Mouse (Mus musculus) stomach, embryonic 16.5 days (tissue): Measurements from ENCODE around the gene Prpsap1. TPM values are rescaled to one million over a fixed set of nuclear protein-coding genes. Genes with fewer than 3 reads are reported as not detected.

Experiments
- ATAC-seq: fragments of 200-750 bp; cut with Nextera tagmentation; 2 replicates; pipeline ENCODE4 v1.8.0; 2017; ENCODE audit warnings: moderate number of reproducible peaks, moderate TSS enrichment; ENCODE audit not compliant: insufficient read depth, low FRiP score
- H3K27ac ChIP-seq: fragments of 300-500 bp; sonication (generic); 2 replicates; pipeline ENCODE4 v1.5.1; 2014; ENCODE audit warnings: low read length
- H3K27me3 ChIP-seq: fragments of 300-500 bp; sonication (generic); 2 replicates; pipeline ENCODE4 v1.6.1; 2014; ENCODE audit warnings: low read length, control low read depth, mixed read lengths; ENCODE audit not compliant: control insufficient read depth, insufficient read depth
- H3K36me3 ChIP-seq: fragments of 300-500 bp; sonication (generic); 2 replicates; pipeline ENCODE4 v1.6.1; 2014; ENCODE audit warnings: low read length; ENCODE audit not compliant: control insufficient read depth, insufficient read depth
- H3K4me1 ChIP-seq: fragments of 300-500 bp; sonication (generic); 2 replicates; pipeline ENCODE4 v1.6.1; 2014; ENCODE audit warnings: low read length, control low read depth, mixed read lengths; ENCODE audit not compliant: control insufficient read depth, insufficient read depth
- H3K4me2 ChIP-seq: fragments of 300-500 bp; sonication (generic); 2 replicates; pipeline ENCODE4 v1.6.1; 2014; ENCODE audit warnings: low read depth, low read length, mixed read lengths
- H3K4me3 ChIP-seq: fragments of 300-500 bp; sonication (generic); replicated peaks from 2 replicates; pipeline ENCODE4 v1.5.1; 2014; ENCODE audit warnings: mild to moderate bottlenecking, low read length
- H3K9ac ChIP-seq: fragments of 300-500 bp; sonication (generic); 2 replicates; pipeline ENCODE4 v1.6.1; 2014; ENCODE audit warnings: low read length
- H3K9me3 ChIP-seq: fragments of 300-500 bp; sonication (generic); replicated peaks from 2 replicates; pipeline ENCODE4 v1.6.1; 2016; ENCODE audit warnings: low read length, control low read depth; ENCODE audit not compliant: control insufficient read depth
- WGBS: fragments of 180-500 bp; shearing (Covaris S2); extraction: QIAGEN DNeasy Blood & Tissue Kit; methylation state at CpG from one replicate; pipeline ENCODE4 v1.1.7; 2014; 5-methylcytosine and 5-hydroxymethylcytosine counted together
- polyA plus RNA-seq: library from polyadenylated mRNA; unstranded; fragments of >200 nt; fragmentation: Nextera tagmentation; extraction: Ambion mirVana; gene quantifications from 2 replicates; pipeline ENCODE4 v1.2.1, GENCODE M21; 2015

Prpsap1 gene
- polyA plus RNA-seq, 1 experiment from 2014 or later, result 190 TPM

GRCm38 (mm10) chr11:116522046-116522445, 28.0 kb upstream of the Prpsap1 start:
- Histone ChIP-seq H3K4me2 (no peak overlapping the region), H3K9me3 (no peaks in the 10 kb centered on the region), H3K4me3 (no peak overlapping the region), H3K36me3 (no peaks in the 10 kb centered on the region), H3K9ac (no peak overlapping the region), H3K4me1 (peaks cover 37% of the 10 kb centered on the region), H3K27ac (peak overlapping the region; percentile 55), H3K27me3 (no peaks in the 10 kb centered on the region)
- peak; percentile 18; the same call in 1 of the 2 replicates for ATAC-seq
- 65% methylated on average over 3 of the region's 3 CpGs for WGBS

- peaks cover 37% of the 10 kb centered on the region for H3K4me1 ChIP-seq
- no peaks in the 10 kb centered on the region for H3K27me3 ChIP-seq
- H3K9ac ChIP-seq, result no peak overlapping the region
- H3K36me3 ChIP-seq, result no peaks in the 10 kb centered on the region
- ATAC-seq, result no peak
- H3K27ac ChIP-seq, result no peak overlapping the region
- WGBS, result 54% methylated on average over 3 of the region's 3 CpGs
- no peak overlapping the region for H3K4me2 ChIP-seq
- H3K4me3 ChIP-seq, result no peak overlapping the region
- no peaks in the 10 kb centered on the region for H3K9me3 ChIP-seq
These were observed 27.1 kb upstream of the Prpsap1 start for GRCm38 (mm10) chr11:116521143-116521542.

GRCm38 (mm10) chr11:116518482-116518881, 24.5 kb upstream of the Prpsap1 start:
- H3K27ac ChIP-seq, result peak overlapping the region; percentile 75

GRCm38 (mm10) chr11:116515330-116516020, 21.5 kb upstream of the Prpsap1 start:
- Histone ChIP-seq H3K4me1 (peaks cover 10% of the 10 kb centered on the region), H3K4me3 (no peak overlapping the region), H3K36me3 (no peaks in the 10 kb centered on the region), H3K27me3 (no peaks in the 10 kb centered on the region), H3K9me3 (no peaks in the 10 kb centered on the region), H3K27ac (no peak overlapping the region), H3K4me2 (no peak overlapping the region), H3K9ac (no peak overlapping the region)
- 28% methylated on average over 24 of the region's 24 CpGs for WGBS
- no peak for ATAC-seq

More at GRCm38 (mm10) chr11:116518482-116518881, 24.5 kb upstream of the Prpsap1 start:
- 27% methylated on average over 8 of the region's 8 CpGs for whole genome bisulfite sequencing
- H3K27me3 ChIP-seq, result no peaks in the 10 kb centered on the region
- no peaks in the 10 kb centered on the region for H3K9me3 ChIP-seq
- no peaks in the 10 kb centered on the region for H3K36me3 ChIP-seq
- no peak overlapping the region for H3K9ac ChIP-seq
- no peak overlapping the region for H3K4me2 ChIP-seq
- peaks cover 29% of the 10 kb centered on the region for H3K4me1 ChIP-seq
- no peak overlapping the region for H3K4me3 ChIP-seq
- ATAC-seq, result peak; percentile 41; the same call in 1 of the 2 replicates

- Histone ChIP-seq H3K4me3 (no peak overlapping the region), H3K27ac (0 out of 2 replicates have a peak overlapping the region, but pooled peaks have one; percentile 18), H3K9me3 (no peaks in the 10 kb centered on the region), H3K4me2 (no peak overlapping the region), H3K36me3 (no peaks in the 10 kb centered on the region), H3K4me1 (peaks cover 9% of the 10 kb centered on the region), H3K9ac (no peak overlapping the region), H3K27me3 (no peaks in the 10 kb centered on the region)
- WGBS, result 58% methylated on average over 4 of the region's 4 CpGs
- peak; percentile 56; the same call in 1 of the 2 replicates for ATAC-seq
These were observed 19.6 kb upstream of the Prpsap1 start for GRCm38 (mm10) chr11:116513531-116514038.

- H3K9ac ChIP-seq, result no peak overlapping the region
- no peak overlapping the region for H3K4me3 ChIP-seq
- H3K36me3 ChIP-seq, result no peaks in the 10 kb centered on the region
- H3K4me2 ChIP-seq, result no peak overlapping the region
- WGBS, result 76% methylated on average over 6 of the region's 6 CpGs
- H3K9me3 ChIP-seq, result no peaks in the 10 kb centered on the region
- H3K27me3 ChIP-seq, result no peaks in the 10 kb centered on the region
- no peak for ATAC-seq
- peaks cover 5% of the 10 kb centered on the region for H3K4me1 ChIP-seq
- H3K27ac ChIP-seq, result no peak overlapping the region
These were observed 19.0 kb upstream of the Prpsap1 start for GRCm38 (mm10) chr11:116512987-116513386.

- no peak overlapping the region for H3K27ac ChIP-seq
- 0 out of 2 replicates have a peak, but pooled peaks cover 2% of the 10 kb centered on the region for H3K4me1 ChIP-seq
- no peak overlapping the region for H3K9ac ChIP-seq
- H3K9me3 ChIP-seq, result no peaks in the 10 kb centered on the region
- H3K27me3 ChIP-seq, result no peaks in the 10 kb centered on the region
- 90% methylated on average over 7 of the region's 7 CpGs for WGBS
- no peaks in the 10 kb centered on the region for H3K36me3 ChIP-seq
- no peak overlapping the region for H3K4me2 ChIP-seq
- no peak overlapping the region for H3K4me3 ChIP-seq
- ATAC-seq, result no peak
These were observed 18.2 kb upstream of the Prpsap1 start for GRCm38 (mm10) chr11:116512154-116512553.

- H3K27me3 ChIP-seq, result no peaks in the 10 kb centered on the region
- no peak for ATAC-seq
- no peak overlapping the region for H3K4me2 ChIP-seq
- H3K36me3 ChIP-seq, result no peaks in the 10 kb centered on the region
- H3K4me3 ChIP-seq, result no peak overlapping the region
- H3K4me1 ChIP-seq, result 0 out of 2 replicates have a peak, but pooled peaks cover 2% of the 10 kb centered on the region
- no peak overlapping the region for H3K9ac ChIP-seq
- no peak overlapping the region for H3K27ac ChIP-seq
- H3K9me3 ChIP-seq, result no peaks in the 10 kb centered on the region
- WGBS, result 58% methylated on average over 7 of the region's 7 CpGs
These were observed 17.4 kb upstream of the Prpsap1 start for GRCm38 (mm10) chr11:116511301-116511868.

GRCm38 (mm10) chr11:116508689-116509088, 14.7 kb upstream of the Prpsap1 start:
- Histone ChIP-seq H3K4me3 (no peak overlapping the region), H3K27me3 (no peaks in the 10 kb centered on the region), H3K4me2 (no peak overlapping the region), H3K9me3 (no peaks in the 10 kb centered on the region), H3K4me1 (no peaks in the 10 kb centered on the region), H3K27ac (no peak overlapping the region), H3K36me3 (no peaks in the 10 kb centered on the region), H3K9ac (no peak overlapping the region)
- WGBS, result 44% methylated on average over 2 of the region's 2 CpGs
- ATAC-seq, result peak; percentile 41; the same call in 1 of the 2 replicates
